Mouse (Mus musculus) cerebellum, adult (tissue): Measurements from ENCODE around the gene Aplp1.

Experiments used
- ATAC-seq: cut with Nextera tagmentation; 2 replicates; pipeline ENCODE4 v1.9.2; 2017; ENCODE audit warnings: mild to moderate bottlenecking, moderate library complexity, mixed read lengths; ENCODE audit not compliant: insufficient number of reproducible peaks, low FRiP score, low TSS enrichment

Gene Aplp1

GRCm38 (mm10) chr7:30453327-30453726 is 8.0 kb upstream of the Aplp1 start:
- ATAC-seq, result no peak

- no peak for ATAC-seq
Measured at GRCm38 (mm10) chr7:30450241-30450640, 4.9 kb upstream of the Aplp1 start.

GRCm38 (mm10) chr7:30444154-30444970 is 973 bp downstream of the Aplp1 start:
- no peak for ATAC-seq

GRCm38 (mm10) chr7:30443696-30444095 is 1.6 kb downstream of the Aplp1 start:
- ATAC-seq, result no peak

- no peak for ATAC-seq
Measured at GRCm38 (mm10) chr7:30440697-30441096, 4.6 kb downstream of the Aplp1 start.

- no peak for ATAC-seq
Measured at GRCm38 (mm10) chr7:30439734-30440133, 5.6 kb downstream of the Aplp1 start.

- ATAC-seq, result no peak
Measured at GRCm38 (mm10) chr7:30436879-30437278, 8.5 kb downstream of the Aplp1 start.

- ATAC-seq, result no peak
Measured at GRCm38 (mm10) chr7:30435156-30435555, 10.2 kb downstream of the Aplp1 start.

GRCm38 (mm10) chr7:30434701-30435100 is 10.6 kb downstream of the Aplp1 start:
- no peak for ATAC-seq

- ATAC-seq, result no peak
Measured at GRCm38 (mm10) chr7:30434238-30434637, 11.1 kb downstream of the Aplp1 start.

GRCm38 (mm10) chr7:30431793-30432192 is 13.5 kb downstream of the Aplp1 start:
- peak; percentile 78; the same call in 1 of the 2 replicates for ATAC-seq

GRCm38 (mm10) chr7:30430191-30430590 is 15.1 kb downstream of the Aplp1 start:
- ATAC-seq, result no peak

- ATAC-seq, result no peak
Measured at GRCm38 (mm10) chr7:30429327-30429726, 16.0 kb downstream of the Aplp1 start.

- ATAC-seq, result no peak
Measured at GRCm38 (mm10) chr7:30423071-30423641, 22.2 kb downstream of the Aplp1 start.

GRCm38 (mm10) chr7:30422560-30422959 is 22.8 kb downstream of the Aplp1 start:
- 0 out of 2 replicates have a peak, but pooled peaks have one; percentile 4 for ATAC-seq

- ATAC-seq, result peak; percentile 64
Measured at GRCm38 (mm10) chr7:30421890-30422435, 23.4 kb downstream of the Aplp1 start.

- ATAC-seq, result no peak
Measured at GRCm38 (mm10) chr7:30421175-30421889, 24.0 kb downstream of the Aplp1 start, which contains the start of gene Nfkbid. Nfkbid (plus strand) TSS chr7:30421732.

- no peak for ATAC-seq
Measured at GRCm38 (mm10) chr7:30420673-30421072, 24.7 kb downstream of the Aplp1 start.

- ATAC-seq, result no peak
Measured at GRCm38 (mm10) chr7:30419561-30420499, 25.5 kb downstream of the Aplp1 start, which contains the start of gene Hcst. Hcst (minus strand) TSS chr7:30419854.

- no peak for ATAC-seq
Measured at GRCm38 (mm10) chr7:30417856-30418255, 27.5 kb downstream of the Aplp1 start.
